Mouse (Mus musculus) G1E (cell line): ENCODE data around the gene Myh6.

Source experiments
- CTCF ChIP-seq: IDR thresholded peaks from 2 replicates; pipeline ENCODE4 v1.5.1; 2012; ENCODE audit warnings: low read depth, low read length, inconsistent platforms, mixed read lengths
- GATA1 ChIP-seq: IDR thresholded peaks from 2 replicates; pipeline ENCODE4 v1.6.1; 2012; ENCODE audit warnings: borderline replicate concordance, low read length, inconsistent platforms, mixed read lengths
- GATA2 ChIP-seq: IDR thresholded peaks from 2 replicates; pipeline ENCODE4 v1.6.1; 2012; ENCODE audit warnings: low read depth, low read length, inconsistent platforms, borderline replicate concordance
- POLR2AphosphoS5 ChIP-seq: IDR thresholded peaks from 2 replicates; pipeline ENCODE4 v1.6.1; 2012; ENCODE audit warnings: low read depth, low read length, inconsistent platforms; ENCODE audit not compliant: insufficient replicate concordance
- TAL1 ChIP-seq: conservative IDR thresholded peaks from 2 replicates; pipeline ENCODE4 v1.6.1; 2012; ENCODE audit warnings: low read depth, low read length, inconsistent platforms, mixed read lengths

GRCm38 (mm10) chr14:54912886-54913285 is 53.8 kb downstream of the Myh6 start, which contains the start of gene Slc22a17:
- TF ChIP-seq CTCF (no peak), GATA1 (no peak), TAL1 (no peak), POLR2AphosphoS5 (no peak), GATA2 (no peak)
